28 mouse cellular contexts compared by ENCODE assay signal in the genomic region with DNA sequence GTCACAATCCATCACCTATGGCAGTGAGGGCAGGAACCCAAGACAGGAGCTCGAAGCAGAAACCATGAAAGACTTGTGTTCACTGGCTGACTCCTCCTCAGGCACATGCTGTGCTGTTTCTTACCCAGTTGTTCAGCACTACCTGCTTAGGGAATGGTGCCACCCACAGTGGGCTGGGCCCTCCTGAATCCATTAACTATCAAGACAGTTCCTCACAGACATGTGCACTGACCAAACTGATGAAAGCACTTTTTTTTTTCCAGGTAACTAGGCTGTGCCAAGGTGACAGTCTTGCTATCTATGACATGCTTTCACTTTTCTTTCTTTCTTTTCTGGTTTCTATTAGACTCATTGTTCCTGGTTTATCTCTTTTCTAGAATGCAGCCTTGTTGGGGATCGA.
"Had no signal": no experiment of that assay in that cellular context is flagged by ENCODE, and none has a peak within 500 bp of the region (broad histone marks: within the 10 kb centered on the region; RNA-seq: fewer than 3 reads in every experiment).

No protein-coding gene starts in this region.

- H3K4me3 ChIP-seq: embryonic facial prominence, embryonic 10.5 days; embryonic facial prominence, embryonic 12.5 days; embryonic facial prominence, embryonic 13.5 days; embryonic facial prominence, embryonic 15.5 days; erythroblast, embryonic 14.5 days; forebrain, embryonic 10.5 days; forebrain, embryonic 12.5 days; forebrain, embryonic 13.5 days; forebrain, embryonic 15.5 days; gastrocnemius, adult 2 months had no signal

- ATAC-seq: forebrain, embryonic 13.5 days; forebrain, embryonic 14.5 days; forebrain, embryonic 15.5 days; forebrain, embryonic 16.5 days; forebrain, postnatal 0 days had no signal

- H3K36me3 ChIP-seq: embryonic facial prominence, embryonic 10.5 days; embryonic facial prominence, embryonic 12.5 days; embryonic facial prominence, embryonic 13.5 days; embryonic facial prominence, embryonic 15.5 days; forebrain, embryonic 10.5 days; forebrain, embryonic 12.5 days; forebrain, embryonic 15.5 days had no signal

- H3K9ac ChIP-seq: embryonic facial prominence, embryonic 12.5 days; embryonic facial prominence, embryonic 13.5 days; embryonic facial prominence, embryonic 15.5 days; forebrain, embryonic 12.5 days; forebrain, embryonic 13.5 days; forebrain, embryonic 15.5 days; forebrain, postnatal 0 days had no signal

- H3K27ac ChIP-seq: embryonic facial prominence, embryonic 10.5 days; embryonic facial prominence, embryonic 12.5 days; embryonic facial prominence, embryonic 13.5 days; embryonic facial prominence, embryonic 15.5 days; forebrain, embryonic 10.5 days; forebrain, embryonic 12.5 days; forebrain, embryonic 13.5 days; forebrain, embryonic 15.5 days; gastrocnemius, adult 2 months had no signal

- DNase-seq: cerebellum, adult 18-20 months; cerebellum, adult 2 months; cerebellum, adult 8-10 months; cerebellum, adult 9-10 months; cerebellum, adult 9-11 months; cerebellum, postnatal 10 days; cerebellum, postnatal 14 days; cerebellum, postnatal 25 days; cerebellum, postnatal 36 days; embryo, embryonic 11 days; forebrain, postnatal 0 days; gastrocnemius, adult 2 months; gastrocnemius, postnatal 10 days; gastrocnemius, postnatal 14 days; gastrocnemius, postnatal 25 days; gastrocnemius, postnatal 36 days; heart, adult 18-20 months had no signal

- H3K4me2 ChIP-seq: embryonic facial prominence, embryonic 12.5 days; embryonic facial prominence, embryonic 13.5 days; embryonic facial prominence, embryonic 15.5 days; forebrain, embryonic 12.5 days; forebrain, embryonic 13.5 days; forebrain, embryonic 15.5 days had no signal

- H3K27me3 ChIP-seq: embryonic facial prominence, embryonic 12.5 days; embryonic facial prominence, embryonic 13.5 days; embryonic facial prominence, embryonic 15.5 days; forebrain, embryonic 12.5 days; forebrain, embryonic 13.5 days; forebrain, embryonic 15.5 days had no signal

- H3K9me3 ChIP-seq: embryonic facial prominence, embryonic 10.5 days; embryonic facial prominence, embryonic 12.5 days; embryonic facial prominence, embryonic 13.5 days; embryonic facial prominence, embryonic 15.5 days; forebrain, embryonic 10.5 days; forebrain, embryonic 12.5 days; forebrain, embryonic 13.5 days; forebrain, embryonic 15.5 days had no signal

- H3K4me1 ChIP-seq: forebrain, embryonic 15.5 days had no signal
